Mouse (Mus musculus) cerebellum, adult 18-20 months (tissue): ENCODE measurements at regions not wholly inside any gene's neighbourhood (a gene's known extent, or its start where the extent isn't known, plus 50 kb on each side); places are given as distances from the start of the nearest gene placed in this dataset.
A peak's percentile ranks its signal among the peaks of the same experiment; 100 is the strongest.

Experiments used
- DNase-seq, 2 experiments: peaks; one replicate each; pipeline ENCODE4 v3.0.0; 2021

DNA sequence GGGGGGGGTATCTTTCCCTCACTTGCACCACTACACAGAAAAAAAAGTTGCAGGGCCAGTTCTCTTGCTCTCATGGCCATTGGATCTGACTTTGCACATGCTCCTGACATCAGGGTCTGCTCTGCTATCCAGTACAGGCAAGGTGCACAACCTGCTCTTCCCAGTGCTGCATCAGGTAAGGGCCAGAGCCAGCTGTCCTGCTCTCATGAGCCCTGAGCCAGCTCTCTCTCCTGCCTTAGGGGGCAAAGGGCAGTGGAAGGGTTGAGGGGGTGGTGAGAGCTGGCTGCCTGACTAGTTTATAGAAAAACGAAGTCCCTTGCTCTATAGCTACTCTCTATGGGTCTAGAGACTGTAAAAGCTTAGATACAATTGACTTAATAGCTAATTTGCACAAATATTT lies 927.6 kb downstream of the Rab28 start:
- DNase-seq, result no peak

DNA sequence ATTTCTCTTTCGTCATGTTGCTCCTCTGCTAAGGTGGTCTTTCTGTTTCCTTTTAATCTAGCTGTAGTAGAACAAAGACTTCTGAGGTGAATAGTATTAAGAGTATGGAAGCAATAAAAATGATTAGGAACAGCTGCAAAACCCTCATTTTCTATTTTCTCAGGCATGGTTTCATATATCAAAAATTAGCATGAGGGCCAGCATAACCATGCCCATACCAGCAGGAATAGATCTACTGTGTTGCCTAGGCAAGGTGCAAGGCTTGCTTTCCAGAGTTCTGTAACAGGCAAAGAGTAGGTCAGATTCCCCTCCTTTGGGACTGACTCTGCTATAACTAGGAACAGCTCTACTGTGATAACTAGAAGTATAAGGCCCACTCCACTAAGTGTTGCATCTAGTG lies 928.1 kb downstream of the Rab28 start:
- no peak for DNase-seq

DNA sequence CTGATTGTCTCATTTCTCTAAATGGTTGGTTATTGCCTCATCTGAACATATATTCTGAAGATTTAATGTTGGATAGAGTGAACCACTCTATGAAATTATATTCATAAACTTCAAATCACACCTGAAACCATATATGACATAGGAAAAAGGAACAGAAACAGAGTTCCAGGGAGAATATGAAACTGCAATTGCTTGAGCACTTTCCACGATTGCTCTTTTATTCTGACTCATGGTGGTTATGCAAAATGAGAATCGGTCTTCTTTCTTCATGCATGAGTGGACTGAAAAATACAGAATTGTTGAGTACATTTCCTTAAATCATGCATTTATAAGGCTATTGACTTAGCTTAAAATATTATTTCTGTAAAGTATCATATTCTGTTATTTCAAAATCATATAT lies 932.1 kb downstream of the Rab28 start:
- no peak for DNase-seq

DNA sequence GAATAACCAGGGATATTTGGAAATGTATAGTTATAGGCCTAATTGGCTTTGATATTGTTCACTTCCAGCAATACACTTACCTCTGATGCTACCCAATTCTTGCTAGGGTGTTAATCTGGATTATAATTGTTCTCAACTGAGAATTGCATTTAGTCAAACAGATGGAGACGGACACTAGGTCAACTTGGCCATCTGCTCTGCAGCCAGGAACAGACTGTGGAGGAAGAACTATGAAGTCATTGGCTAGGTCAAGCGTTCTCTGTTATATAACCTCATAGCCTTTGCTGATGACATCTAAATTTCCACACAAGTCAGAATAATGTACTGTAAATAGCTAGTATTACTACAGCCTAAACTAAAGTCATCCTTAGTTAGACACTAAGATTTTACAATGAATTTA lies 947.7 kb downstream of the Rab28 start:
- peak; percentile 75 for DNase-seq

GRCm38 (mm10) chr5:40750044-40750443 lies 957.9 kb downstream of the Rab28 start:
- no peak for DNase-seq

GRCm38 (mm10) chr5:40735660-40736059 lies 972.3 kb downstream of the Rab28 start:
- DNase-seq, result no peak

GRCm38 (mm10) chr5:40733844-40734566 lies 974.0 kb downstream of the Rab28 start:
- no peak for DNase-seq

DNA sequence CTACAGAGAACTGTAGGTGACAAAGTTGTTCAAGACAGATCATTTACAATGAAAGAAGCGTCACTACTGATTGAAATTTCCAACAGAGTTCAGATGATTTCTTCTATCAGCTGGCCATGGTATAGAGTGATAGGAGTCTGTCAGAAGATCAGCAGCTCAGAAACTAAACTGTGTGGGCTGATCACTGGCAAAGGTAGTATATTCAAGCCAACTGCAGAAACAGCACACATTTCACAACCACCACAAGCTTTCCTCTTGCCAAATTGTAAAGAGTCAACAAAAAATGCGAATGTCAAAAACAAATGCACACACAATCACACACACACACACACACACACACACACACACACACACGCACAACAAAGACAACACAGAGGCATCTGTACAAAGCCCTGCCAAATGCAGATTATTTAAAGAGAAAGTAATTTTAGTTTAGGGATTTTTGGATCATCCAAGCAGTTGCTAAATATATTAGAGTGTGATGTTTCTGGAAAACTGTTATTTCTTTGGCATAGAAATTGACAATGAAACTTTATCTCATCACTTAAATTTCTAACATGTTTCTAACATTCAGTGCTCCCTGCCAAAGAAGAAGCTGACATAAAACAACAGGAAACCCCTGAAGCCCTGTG lies 959.3 kb upstream of the Hs3st1 start:
- no peak for DNase-seq

DNA sequence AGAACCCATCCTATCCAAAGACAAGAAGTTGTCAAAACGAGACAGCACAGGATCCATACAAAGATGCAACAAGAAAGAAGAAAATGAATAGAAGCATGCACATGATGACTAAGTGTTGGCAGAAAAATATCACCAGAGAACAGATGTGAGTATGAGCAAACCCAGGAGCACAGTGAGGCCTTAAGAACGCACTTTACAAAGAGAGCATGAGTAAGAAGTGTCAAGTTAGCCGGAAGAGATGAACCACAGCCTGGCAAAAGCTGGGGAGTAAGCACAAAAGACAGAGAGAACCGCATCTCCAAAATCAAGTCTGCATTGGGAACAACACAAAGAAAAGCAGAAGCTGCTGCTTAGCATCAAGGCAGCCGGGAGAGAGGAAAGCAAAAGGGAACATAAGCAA lies 946.4 kb upstream of the Hs3st1 start:
- no peak for DNase-seq

DNA sequence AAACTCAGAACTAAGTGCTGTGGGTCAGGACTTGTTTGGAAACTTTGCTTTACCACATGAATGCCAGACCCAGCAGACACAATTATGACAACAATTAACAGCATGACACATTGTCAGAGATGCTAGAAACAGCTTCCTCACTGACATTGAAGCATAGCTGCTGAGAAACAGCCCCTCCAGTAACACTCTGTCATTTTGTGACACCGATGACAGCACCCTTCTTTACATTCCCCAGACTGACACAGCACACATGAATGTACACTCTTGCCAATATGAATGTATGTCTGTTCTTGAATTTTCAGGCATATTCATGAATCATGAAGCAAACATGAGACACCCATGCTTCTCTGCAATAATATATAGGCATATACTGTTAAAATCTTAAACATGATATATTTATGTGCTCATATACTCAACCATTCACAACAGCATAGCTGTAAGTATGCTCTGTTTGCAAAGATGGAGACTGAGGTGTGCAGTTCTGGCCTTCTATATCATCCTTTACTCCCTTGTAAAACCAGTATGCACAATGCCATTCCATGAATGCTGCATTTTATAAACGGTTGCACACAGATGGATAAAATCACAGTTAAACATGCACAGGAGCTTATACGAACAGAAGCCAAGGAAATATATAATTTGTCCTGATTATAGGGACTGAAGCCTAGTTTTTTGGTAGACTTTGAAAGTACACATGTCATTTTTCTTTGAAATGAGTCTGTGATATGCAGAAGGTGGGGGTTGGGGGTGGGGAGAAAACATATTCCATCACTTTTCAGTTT lies 942.4 kb upstream of the Hs3st1 start:
- no peak for DNase-seq
